In the genomic region with DNA sequence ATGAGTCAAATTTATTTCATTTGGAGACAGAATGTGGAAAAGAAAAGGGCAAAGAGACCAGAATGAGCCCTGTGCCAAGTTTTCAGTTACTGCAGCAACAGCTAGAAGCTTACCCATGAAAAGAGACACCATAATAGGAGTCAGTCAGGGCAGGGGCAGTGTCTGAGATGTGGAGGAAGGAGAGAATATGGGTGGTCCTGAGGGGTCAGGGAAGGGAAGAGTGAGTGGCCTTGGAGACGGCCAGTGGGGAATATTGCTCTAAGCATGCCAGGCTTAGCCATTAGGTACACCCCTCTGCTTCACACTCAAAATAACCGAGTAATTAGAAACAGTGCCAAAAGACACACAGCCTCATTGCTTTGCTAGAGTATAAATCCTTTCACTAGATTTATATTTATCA, we compare ENCODE assay signal across 16 mouse cellular contexts.
"Had no signal": no experiment of that assay in that cellular context is flagged by ENCODE, and none has a peak within 500 bp of the region (broad histone marks: within the 10 kb centered on the region; RNA-seq: fewer than 3 reads in every experiment).

No protein-coding gene starts in this region.

- H3K4me1 ChIP-seq: liver, embryonic 15.5 days; midbrain, embryonic 10.5 days; neural tube, embryonic 12.5 days had no signal

- H3K9ac ChIP-seq: liver, embryonic 15.5 days; neural tube, embryonic 12.5 days had no signal

- H3K27me3 ChIP-seq: liver, embryonic 15.5 days; neural tube, embryonic 12.5 days had no signal

- H3K36me3 ChIP-seq: liver, embryonic 15.5 days; midbrain, embryonic 10.5 days; neural tube, embryonic 12.5 days had no signal

- ATAC-seq: lung, postnatal 0 days had no signal

- H3K4me2 ChIP-seq: liver, embryonic 11.5 days; liver, embryonic 15.5 days; neural tube, embryonic 12.5 days had no signal

- H3K4me3 ChIP-seq: liver, embryonic 15.5 days; midbrain, embryonic 10.5 days; myocyte; neural tube, embryonic 12.5 days had no signal

- H3K27ac ChIP-seq: liver, embryonic 15.5 days; midbrain, embryonic 10.5 days; neural tube, embryonic 12.5 days had no signal

- H3K9me3 ChIP-seq: liver, embryonic 15.5 days had no signal

- DNase-seq: kidney, adult 9 months; left cerebral cortex, postnatal 4 days; lung, adult 2 months; lung, postnatal 36 days; midbrain, embryonic 14.5 days; retina, postnatal 1 day; right cerebral cortex, postnatal 4 days; spleen, adult 18-20 months; thymus, adult 18-20 months; thymus, postnatal 14 days had no signal
